Mouse (Mus musculus) inflammation-experienced regulatory T-cells, adult 6 months (primary cell): ENCODE data around the gene Atp6v1c2. TPM values are rescaled to one million over a fixed set of nuclear protein-coding genes. Genes with fewer than 3 reads are reported as not detected.
A peak's percentile ranks its signal among the peaks of the same experiment; 100 is the strongest.

Experiments used
- ATAC-seq: one replicate; pipeline ENCODE4 v1.8.0; 2017
- polyA plus RNA-seq, 3 experiments: library from polyadenylated mRNA; unstranded; fragments of 100-300 nt; shearing (Covaris generic); gene quantifications; one replicate each; pipeline ENCODE4 v1.2.1; 2017

Gene Atp6v1c2
- polyA plus RNA-seq, 3 experiments from 2014 or later = 0.35 TPM; not detected in 2

GRCm38 (mm10) chr12:17256905-17257304, 72.3 kb downstream of the Atp6v1c2 start:
- peak; percentile 85 for ATAC-seq

- ATAC-seq = no peak
These were observed 73.6 kb downstream of the Atp6v1c2 start for GRCm38 (mm10) chr12:17255602-17256001.

DNA sequence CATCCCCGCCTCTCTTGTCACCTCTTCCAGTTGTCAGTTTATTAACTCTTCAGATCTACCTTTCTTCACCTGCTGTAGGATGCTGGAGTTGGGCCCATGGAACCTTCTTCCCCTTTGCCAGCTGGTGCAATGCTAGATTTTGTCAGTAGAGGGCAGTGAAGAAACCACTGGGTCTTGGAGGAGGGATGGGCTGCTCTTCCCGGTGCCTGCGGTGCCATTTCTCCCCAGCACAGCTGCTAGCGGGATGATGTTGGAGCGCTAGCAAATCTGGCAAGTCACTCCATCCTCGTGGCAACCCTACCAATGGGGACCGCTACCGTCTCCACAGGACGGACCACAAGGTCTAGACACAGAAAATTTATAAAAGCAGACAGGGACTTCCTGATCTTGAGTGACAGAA, 76.1 kb downstream of the Atp6v1c2 start:
- peak; percentile 83 for ATAC-seq

DNA sequence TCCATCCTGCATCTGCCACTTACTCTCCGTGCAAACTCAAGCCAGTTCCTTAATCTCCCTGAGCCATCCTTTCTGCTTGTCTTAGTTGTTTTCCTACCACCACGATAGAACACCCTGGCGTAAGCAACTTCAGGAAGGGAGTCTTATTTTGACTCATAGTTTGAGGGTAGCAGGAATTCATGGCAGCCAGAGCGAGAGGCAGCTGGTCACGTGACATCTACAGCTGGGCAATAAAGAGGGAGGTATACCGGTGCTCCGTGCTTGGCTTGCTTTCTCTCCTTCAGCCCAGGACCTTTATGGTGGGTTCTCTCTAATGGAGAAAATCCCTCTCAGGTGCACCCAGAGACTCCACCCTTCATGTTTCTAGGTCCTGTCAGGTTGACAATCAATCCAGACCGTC, 78.2 kb downstream of the Atp6v1c2 start:
- no peak for ATAC-seq

DNA sequence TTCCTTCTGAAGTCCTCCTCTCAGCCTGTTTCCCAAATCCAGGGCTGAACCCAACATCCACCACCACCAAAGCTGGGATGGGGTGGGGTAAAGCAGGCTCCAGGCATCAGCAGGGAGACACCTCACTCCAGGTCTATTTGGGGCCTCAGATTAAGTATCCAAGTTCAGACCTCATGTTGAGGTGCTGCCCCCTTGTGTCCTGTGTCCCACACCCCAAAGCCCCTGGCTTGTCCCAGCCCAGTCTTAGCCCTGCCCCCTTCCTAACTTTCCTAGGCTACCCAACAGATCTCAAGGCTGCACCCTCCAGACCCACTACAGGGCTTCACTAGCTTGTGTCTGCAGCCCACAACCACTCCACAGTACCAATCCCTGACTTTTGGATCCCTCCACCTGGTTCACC, 87.1 kb downstream of the Atp6v1c2 start:
- no peak for ATAC-seq

DNA sequence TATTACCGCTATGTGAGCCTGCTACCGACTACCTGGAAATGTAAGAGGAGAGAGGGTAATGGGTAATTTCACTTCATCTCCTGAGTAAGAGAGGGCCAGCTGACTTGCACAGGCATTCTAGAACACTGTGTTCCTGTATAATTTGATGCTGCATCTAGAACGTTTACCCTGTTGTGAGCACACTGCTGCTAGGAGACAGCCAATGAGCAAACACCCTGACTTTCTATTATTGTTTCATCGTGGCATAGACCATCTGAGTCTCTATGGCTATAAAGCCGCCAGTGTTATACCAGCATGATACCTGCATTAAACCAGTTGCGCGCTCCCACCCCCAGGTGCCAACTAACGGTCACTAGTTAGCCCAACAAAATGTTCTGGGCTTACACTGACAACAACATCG, 87.5 kb downstream of the Atp6v1c2 start:
- no peak for ATAC-seq

- ATAC-seq = no peak
These were observed 88.1 kb downstream of the Atp6v1c2 start for GRCm38 (mm10) chr12:17241016-17241415.

GRCm38 (mm10) chr12:17239428-17239688, 89.8 kb downstream of the Atp6v1c2 start:
- no peak for ATAC-seq

DNA sequence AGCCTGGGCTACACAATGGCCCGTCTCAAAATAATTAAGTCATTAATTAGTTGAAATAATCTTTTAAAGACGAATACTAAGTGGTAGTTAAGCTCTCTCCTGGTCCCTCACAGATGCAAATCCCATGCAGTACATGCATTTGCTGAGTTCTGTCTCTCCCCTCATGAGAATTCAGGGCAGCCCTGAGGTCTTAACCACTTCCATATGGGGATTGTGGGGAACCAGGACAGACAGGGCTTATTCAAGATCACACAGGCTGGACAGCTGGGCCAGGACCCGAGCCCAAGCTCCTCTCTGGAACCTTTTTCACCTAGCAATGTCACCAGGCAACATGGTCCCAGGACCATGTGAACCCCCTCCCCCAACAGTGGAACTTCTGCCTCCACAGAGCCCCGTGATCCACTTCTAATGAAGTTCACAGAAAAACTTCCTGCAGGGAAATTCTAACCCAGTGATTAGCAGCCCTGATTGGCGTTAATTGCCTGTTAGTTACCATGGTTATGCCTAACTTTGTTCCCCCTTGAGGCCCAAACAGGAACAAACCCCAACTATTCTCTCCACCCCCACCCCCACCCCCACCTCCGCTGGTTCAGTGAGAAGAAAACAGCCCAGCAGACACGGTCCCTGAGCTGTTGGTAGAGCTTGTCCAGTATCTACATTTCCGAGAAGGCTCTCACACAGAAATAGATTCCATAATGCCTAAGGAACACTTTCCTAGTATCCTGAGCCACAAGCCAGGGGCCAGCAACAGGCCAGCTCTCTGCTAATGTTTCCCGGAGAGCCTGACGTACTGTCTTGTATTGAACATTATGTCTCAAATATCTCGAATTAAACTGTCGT, 90.4 kb downstream of the Atp6v1c2 start:
- no peak for ATAC-seq

DNA sequence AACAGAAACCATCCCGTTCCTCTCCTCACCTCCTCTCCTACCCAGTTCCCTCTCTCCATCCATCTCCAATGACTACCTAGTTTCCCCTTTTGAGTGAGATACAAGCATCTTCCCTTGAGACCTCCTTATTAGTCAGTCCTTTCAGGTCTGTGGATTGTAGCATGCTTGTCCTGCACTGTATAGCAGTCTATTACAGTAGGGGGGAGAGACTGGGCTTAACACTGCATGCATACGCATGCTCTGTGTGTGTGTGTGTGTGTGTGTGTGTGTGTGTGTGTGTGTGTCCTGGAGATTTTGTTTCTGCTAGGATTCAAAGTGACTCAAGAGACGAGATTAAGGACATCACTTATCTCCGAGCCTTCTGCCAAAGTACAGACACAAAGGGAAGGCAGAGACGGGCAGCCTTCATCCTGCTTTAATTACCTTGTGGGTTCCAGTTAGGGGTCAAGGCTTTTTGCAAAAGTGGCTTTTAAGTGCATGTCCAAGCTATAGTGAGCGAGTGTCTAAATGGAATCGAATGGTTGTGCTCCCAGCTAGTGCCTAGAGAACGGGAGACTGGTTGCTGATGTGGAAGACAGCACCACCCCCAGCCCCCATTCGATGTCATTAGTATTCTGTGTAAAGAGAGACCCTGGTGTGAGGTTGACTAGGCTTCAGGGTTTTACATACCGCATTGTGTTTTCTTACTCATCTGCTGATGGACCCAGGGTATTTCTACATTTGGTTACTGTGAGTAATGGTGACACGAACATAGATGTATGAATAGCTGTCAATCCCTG, 93.4 kb downstream of the Atp6v1c2 start:
- ATAC-seq = no peak

Other genes with a start within 250 kb of the Atp6v1c2 start
- gene Kcnf1, start 152.5 kb downstream of the Atp6v1c2 start, polyA plus RNA-seq = 1 to 10 TPM in 2 of 3 experiments, not detected in 1; 2.6 to 3.7 TPM
- gene Pdia6, start 62.8 kb downstream of the Atp6v1c2 start, polyA plus RNA-seq = 100 to 1,000 TPM; 186 to 215 (median 194) TPM
- gene Nol10, start 19.1 kb upstream of the Atp6v1c2 start, polyA plus RNA-seq = 10 to 100 TPM; 27.7 to 35.0 (median 33.4) TPM
- 10 to 100 TPM; 15.3 to 37.6 (median 24.0) TPM for gene Odc1, start 215.4 kb upstream of the Atp6v1c2 start, polyA plus RNA-seq